Mouse (Mus musculus): Measurements from ENCODE around the gene Dock2. TPM values are rescaled to one million over a fixed set of nuclear protein-coding genes. Genes with fewer than 3 reads are reported as not detected.

The Dock2 gene
- total and polyA plus RNA-seq, 2 experiments from 2014 or later, result 0.33 to 3.1 TPM

DNA sequence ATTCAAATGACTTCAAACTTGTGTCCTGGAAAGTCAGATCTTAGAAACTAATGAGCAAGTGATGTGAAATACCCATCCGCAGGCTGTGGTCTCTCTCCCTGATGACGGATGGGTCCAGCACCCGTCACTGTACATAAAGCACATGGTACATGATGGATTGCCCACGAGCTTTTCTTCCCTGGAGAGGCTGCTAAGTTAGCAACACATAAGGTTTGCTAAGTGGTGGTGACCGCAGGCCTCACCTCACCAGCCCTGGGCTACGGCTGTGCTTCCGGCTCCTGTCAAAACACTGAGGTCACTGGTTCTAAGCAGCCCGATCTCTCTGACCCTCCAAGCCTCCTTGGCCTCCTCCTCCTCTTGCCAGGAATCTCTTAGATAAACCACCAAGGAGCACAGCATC, 377.4 kb downstream of the Dock2 start:
- H3K4me1 ChIP-seq (ENCODE audit: control insufficient read depth, insufficient read depth), result no peaks in the 10 kb centered on the region
- ATAC-seq (ENCODE audit: insufficient read depth, low read depth), result no peak
- no peak for DNase-seq (ENCODE audit: low spot score)
- WGBS, result 62% methylated on average over 8 of the region's 8 CpGs
- H3K4me3 ChIP-seq (ENCODE audit: low read depth, low read length), result no peak overlapping the region
- H3K27ac ChIP-seq (ENCODE audit: low read depth), result no peak overlapping the region
- no peak for TF ChIP-seq EP300 (IDR thresholded peaks at IDR 0.05; ENCODE audit: low read depth)
- no peak for TF ChIP-seq CTCF (IDR thresholded peaks at IDR 0.05; ENCODE audit: low read depth)
- H3K9ac ChIP-seq (replicated peaks; ENCODE audit: low read depth, low read length), result no peak overlapping the region
- H3K9me3 ChIP-seq (replicated peaks; ENCODE audit: control insufficient read depth, low read length), result no peaks in the 10 kb centered on the region
- no peaks in the 10 kb centered on the region for H3K36me3 ChIP-seq (replicated peaks; ENCODE audit: control insufficient read depth, insufficient read depth, low read length)
- no peak overlapping the region for H3K4me2 ChIP-seq (ENCODE audit: low read depth, low read length)
- no peaks in the 10 kb centered on the region for H3K27me3 ChIP-seq (ENCODE audit: control insufficient read depth, insufficient read depth, low read length)

DNA sequence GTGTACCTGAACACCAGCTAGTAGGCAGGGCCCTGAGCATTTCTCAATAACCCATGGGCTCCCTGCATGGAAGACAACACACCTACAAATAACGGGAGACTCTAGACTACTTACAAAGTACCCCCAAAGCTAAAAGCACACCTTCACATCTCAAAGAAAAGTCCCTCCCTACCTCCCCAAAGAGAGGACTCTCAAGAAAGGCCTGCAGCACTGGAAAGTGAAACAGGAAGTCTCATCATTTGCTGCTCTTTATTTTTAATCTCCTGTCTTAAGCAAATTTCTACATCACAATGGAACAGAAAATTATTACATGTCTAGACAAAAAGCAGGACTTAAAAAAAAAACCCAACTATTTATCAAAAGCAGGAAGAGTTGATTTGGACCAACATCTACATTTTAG, 378.4 kb downstream of the Dock2 start:
- no peaks in the 10 kb centered on the region for H3K27me3 ChIP-seq (ENCODE audit: control insufficient read depth, insufficient read depth, low read length)
- 87% methylated on average over 1 of the region's 1 CpGs for WGBS
- H3K9ac ChIP-seq (replicated peaks; ENCODE audit: low read depth, low read length), result no peak overlapping the region
- H3K9me3 ChIP-seq (replicated peaks; ENCODE audit: control insufficient read depth, low read length), result no peaks in the 10 kb centered on the region
- ATAC-seq (ENCODE audit: insufficient read depth, low read depth) (no peak), DNase-seq (ENCODE audit: low spot score) (no peak)
- no peak overlapping the region for H3K4me3 ChIP-seq (ENCODE audit: low read depth, low read length)
- H3K36me3 ChIP-seq (replicated peaks; ENCODE audit: control insufficient read depth, insufficient read depth, low read length), result no peaks in the 10 kb centered on the region
- H3K27ac ChIP-seq (ENCODE audit: low read depth), result no peak overlapping the region
- TF ChIP-seq CTCF (IDR thresholded peaks at IDR 0.05; ENCODE audit: low read depth) (no peak), EP300 (IDR thresholded peaks at IDR 0.05; ENCODE audit: low read depth) (no peak)
- no peaks in the 10 kb centered on the region for H3K4me1 ChIP-seq (ENCODE audit: control insufficient read depth, insufficient read depth)
- H3K4me2 ChIP-seq (ENCODE audit: low read depth, low read length), result no peak overlapping the region

DNA sequence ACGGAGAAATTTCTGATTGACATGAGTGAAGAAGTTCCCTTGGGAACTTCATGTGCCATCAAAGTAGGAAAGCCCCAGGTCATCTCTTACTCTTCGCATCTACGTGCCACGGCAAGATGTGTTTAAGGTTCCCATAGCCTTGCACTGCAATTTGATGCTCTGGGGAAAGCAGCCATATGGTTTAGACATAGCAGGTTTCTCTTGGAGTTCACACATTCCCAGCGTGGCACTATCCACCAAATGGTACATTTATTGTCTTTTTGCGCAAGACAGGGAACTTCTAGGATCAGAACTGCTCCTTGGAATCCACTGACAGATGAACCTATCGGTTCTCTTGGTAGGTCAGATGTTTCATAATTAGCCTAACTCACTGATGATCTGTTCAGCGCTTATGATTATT, 382.3 kb downstream of the Dock2 start:
- Histone ChIP-seq H3K9ac (replicated peaks; ENCODE audit: low read depth, low read length) (no peak overlapping the region), H3K27me3 (ENCODE audit: control insufficient read depth, insufficient read depth, low read length) (no peaks in the 10 kb centered on the region), H3K36me3 (replicated peaks; ENCODE audit: control insufficient read depth, insufficient read depth, low read length) (no peaks in the 10 kb centered on the region), H3K9me3 (replicated peaks; ENCODE audit: control insufficient read depth, low read length) (no peaks in the 10 kb centered on the region), H3K4me1 (ENCODE audit: control insufficient read depth, insufficient read depth) (no peaks in the 10 kb centered on the region), H3K4me3 (ENCODE audit: low read depth, low read length) (no peak overlapping the region), H3K27ac (ENCODE audit: low read depth) (no peak overlapping the region), H3K4me2 (ENCODE audit: low read depth, low read length) (no peak overlapping the region)
- ATAC-seq (ENCODE audit: insufficient read depth, low read depth), result no peak
- no peak for TF ChIP-seq CTCF (IDR thresholded peaks at IDR 0.05; ENCODE audit: low read depth)
- no peak for TF ChIP-seq EP300 (IDR thresholded peaks at IDR 0.05; ENCODE audit: low read depth)
- 87% methylated on average over 8 of the region's 8 CpGs for WGBS
- no peak for DNase-seq (ENCODE audit: low spot score)

DNA sequence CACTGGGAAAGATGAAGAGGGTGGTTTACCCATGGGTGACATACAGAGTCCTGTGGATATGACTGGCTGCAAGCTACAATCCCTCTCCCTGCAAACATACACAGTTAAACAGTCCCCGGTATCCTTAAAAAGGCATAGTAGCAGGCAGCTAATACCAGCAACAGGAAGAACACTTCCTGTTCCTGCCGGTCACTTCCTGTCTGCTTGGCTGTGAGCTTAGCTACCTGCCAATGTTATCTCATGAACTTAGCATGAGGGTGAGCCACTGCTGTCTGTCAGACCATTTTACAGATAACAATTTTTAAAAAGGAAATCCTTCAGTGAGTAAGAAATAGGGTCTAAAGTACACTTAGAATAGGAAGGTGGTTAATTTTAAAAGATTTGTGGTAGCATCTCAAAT, 385.1 kb downstream of the Dock2 start:
- no peaks in the 10 kb centered on the region for H3K9me3 ChIP-seq (replicated peaks; ENCODE audit: control insufficient read depth, low read length)
- no peaks in the 10 kb centered on the region for H3K4me1 ChIP-seq (ENCODE audit: control insufficient read depth, insufficient read depth)
- no peak overlapping the region for H3K4me2 ChIP-seq (ENCODE audit: low read depth, low read length)
- no peak overlapping the region for H3K4me3 ChIP-seq (ENCODE audit: low read depth, low read length)
- ATAC-seq (ENCODE audit: insufficient read depth, low read depth), result no peak
- 57% methylated on average over 2 of the region's 2 CpGs for WGBS
- no peak overlapping the region for H3K27ac ChIP-seq (ENCODE audit: low read depth)
- TF ChIP-seq CTCF (IDR thresholded peaks at IDR 0.05; ENCODE audit: low read depth) (no peak), EP300 (IDR thresholded peaks at IDR 0.05; ENCODE audit: low read depth) (no peak)
- H3K9ac ChIP-seq (replicated peaks; ENCODE audit: low read depth, low read length), result no peak overlapping the region
- H3K27me3 ChIP-seq (ENCODE audit: control insufficient read depth, insufficient read depth, low read length), result no peaks in the 10 kb centered on the region
- DNase-seq (ENCODE audit: low spot score), result no peak
- no peaks in the 10 kb centered on the region for H3K36me3 ChIP-seq (replicated peaks; ENCODE audit: control insufficient read depth, insufficient read depth, low read length)

DNA sequence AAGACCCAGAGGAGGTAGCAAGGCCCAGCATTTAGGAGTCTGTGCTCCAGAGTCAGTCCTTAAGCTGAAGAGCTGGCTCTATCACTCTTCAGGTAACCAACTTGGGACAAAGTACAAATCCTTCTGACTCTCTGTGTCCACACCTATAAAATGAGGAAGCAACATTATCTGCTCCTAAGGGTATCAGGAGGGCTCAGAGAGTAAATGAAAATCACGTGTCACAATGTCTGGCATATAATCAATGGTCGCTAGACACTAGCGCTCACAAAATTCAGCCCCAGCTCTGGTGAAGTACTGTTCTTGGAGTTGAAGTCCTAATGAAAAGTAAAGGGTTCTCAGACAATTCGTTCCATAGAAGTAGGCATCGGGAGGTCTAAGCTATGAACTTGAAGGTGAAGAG, 386.0 kb downstream of the Dock2 start:
- Histone ChIP-seq H3K4me3 (ENCODE audit: low read depth, low read length) (no peak overlapping the region), H3K4me2 (ENCODE audit: low read depth, low read length) (no peak overlapping the region), H3K9ac (replicated peaks; ENCODE audit: low read depth, low read length) (no peak overlapping the region), H3K27ac (ENCODE audit: low read depth) (no peak overlapping the region), H3K4me1 (ENCODE audit: control insufficient read depth, insufficient read depth) (no peaks in the 10 kb centered on the region), H3K27me3 (ENCODE audit: control insufficient read depth, insufficient read depth, low read length) (no peaks in the 10 kb centered on the region), H3K36me3 (replicated peaks; ENCODE audit: control insufficient read depth, insufficient read depth, low read length) (no peaks in the 10 kb centered on the region), H3K9me3 (replicated peaks; ENCODE audit: control insufficient read depth, low read length) (no peaks in the 10 kb centered on the region)
- WGBS, result 86% methylated on average over 5 of the region's 5 CpGs
- no peak for TF ChIP-seq CTCF (IDR thresholded peaks at IDR 0.05; ENCODE audit: low read depth)
- no peak for TF ChIP-seq EP300 (IDR thresholded peaks at IDR 0.05; ENCODE audit: low read depth)
- ATAC-seq (ENCODE audit: insufficient read depth, low read depth) (no peak), DNase-seq (ENCODE audit: low spot score) (no peak)

DNA sequence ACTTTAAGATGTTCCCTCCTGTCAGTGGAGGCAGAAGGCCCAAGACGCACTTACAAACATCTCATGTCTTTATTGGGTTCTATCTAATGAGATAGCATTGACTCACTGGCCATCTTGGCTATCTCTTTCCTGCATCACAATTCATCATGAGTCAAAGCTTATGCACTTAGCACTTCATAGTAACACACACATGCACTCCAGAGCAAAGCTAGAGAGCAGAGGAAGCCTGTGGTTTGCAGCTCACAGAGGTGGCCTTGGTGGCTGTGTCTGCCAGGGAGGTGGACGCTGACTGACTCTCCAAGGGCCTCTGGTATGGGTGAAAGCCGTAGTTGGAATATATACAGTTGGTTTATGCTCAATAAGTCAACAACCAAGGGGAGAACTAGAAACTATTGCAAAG, 387.9 kb downstream of the Dock2 start:
- H3K4me1 ChIP-seq (ENCODE audit: control insufficient read depth, insufficient read depth), result no peaks in the 10 kb centered on the region
- H3K36me3 ChIP-seq (replicated peaks; ENCODE audit: control insufficient read depth, insufficient read depth, low read length), result no peaks in the 10 kb centered on the region
- no peak overlapping the region for H3K4me3 ChIP-seq (ENCODE audit: low read depth, low read length)
- no peak for DNase-seq (ENCODE audit: low spot score)
- H3K9ac ChIP-seq (replicated peaks; ENCODE audit: low read depth, low read length), result no peak overlapping the region
- no peak overlapping the region for H3K27ac ChIP-seq (ENCODE audit: low read depth)
- TF ChIP-seq EP300 (IDR thresholded peaks at IDR 0.05; ENCODE audit: low read depth), result no peak
- TF ChIP-seq CTCF (IDR thresholded peaks at IDR 0.05; ENCODE audit: low read depth), result no peak
- H3K4me2 ChIP-seq (ENCODE audit: low read depth, low read length), result no peak overlapping the region
- no peaks in the 10 kb centered on the region for H3K27me3 ChIP-seq (ENCODE audit: control insufficient read depth, insufficient read depth, low read length)
- no peak for ATAC-seq (ENCODE audit: insufficient read depth, low read depth)
- WGBS, result 82% methylated on average over 3 of the region's 3 CpGs
- no peaks in the 10 kb centered on the region for H3K9me3 ChIP-seq (replicated peaks; ENCODE audit: control insufficient read depth, low read length)
